Mouse (Mus musculus) C2C12 (cell line): ENCODE results near the gene Gm21973.

Experiments
- CEBPB ChIP-seq: IDR thresholded peaks from one replicate; pipeline ENCODE4 v1.6.1; 2011; ENCODE audit warnings: low read depth, mild to moderate bottlenecking, control low read depth, moderate library complexity
- CTCF ChIP-seq: IDR thresholded peaks from one replicate; pipeline ENCODE4 v1.5.1; 2011; ENCODE audit not compliant: control insufficient read depth, insufficient read depth, insufficient read length
- MAX ChIP-seq: IDR thresholded peaks from one replicate; pipeline ENCODE4 v1.6.1; 2011; ENCODE audit warnings: mild to moderate bottlenecking, control low read depth
- MYOG ChIP-seq: IDR thresholded peaks from one replicate; pipeline ENCODE4 v1.6.1; 2011; ENCODE audit not compliant: control insufficient read depth, insufficient read length; ENCODE audit errors: extremely low read depth
- USF1 ChIP-seq: IDR thresholded peaks from one replicate; pipeline ENCODE4 v1.6.1; 2011; ENCODE audit warnings: low read depth, mild to moderate bottlenecking, control low read depth, moderate library complexity

GRCm38 (mm10) chr15:10347044-10347443 is 21.9 kb downstream of the Gm21973 start:
- no peak for TF ChIP-seq USF1
- no peak for TF ChIP-seq CTCF
- no peak for TF ChIP-seq MAX
- no peak for TF ChIP-seq MYOG
- TF ChIP-seq CEBPB, result no peak
